Mouse (Mus musculus): ENCODE measurements at regions not wholly inside any gene's neighbourhood (a gene's known extent, or its start where the extent isn't known, plus 50 kb on each side); places are given as distances from the start of the nearest gene placed in this dataset.
A peak's percentile ranks its signal among the peaks of the same experiment; 100 is the strongest.
"Not testable (repeated sequence)": the region's sequence is repeated elsewhere in the genome, so short reads cannot be mapped to it uniquely, and the experiment has no call there.

GRCm38 (mm10) chr11:113132078-113133064 is 350.3 kb downstream of the Sox9 start:
- no peak for DNase-seq (ENCODE audit: extremely low spot score)

- DNase-seq (ENCODE audit: extremely low spot score) = no peak
These were observed 351.4 kb downstream of the Sox9 start for GRCm38 (mm10) chr11:113133407-113133806.

GRCm38 (mm10) chr11:113135261-113135660 is 353.2 kb downstream of the Sox9 start:
- DNase-seq (ENCODE audit: extremely low spot score) = no peak

- DNase-seq (ENCODE audit: extremely low spot score) = no peak
These were observed 356.4 kb downstream of the Sox9 start for GRCm38 (mm10) chr11:113138462-113138861.

- no peak for DNase-seq (ENCODE audit: extremely low spot score)
These were observed 358.6 kb downstream of the Sox9 start for GRCm38 (mm10) chr11:113140595-113140994.

GRCm38 (mm10) chr11:113142816-113143215 is 360.8 kb downstream of the Sox9 start:
- no peak for DNase-seq (ENCODE audit: extremely low spot score)

GRCm38 (mm10) chr11:113143839-113144627 is 362.0 kb downstream of the Sox9 start:
- DNase-seq (ENCODE audit: extremely low spot score) = no peak

- DNase-seq (ENCODE audit: extremely low spot score) = no peak
These were observed 363.7 kb downstream of the Sox9 start for GRCm38 (mm10) chr11:113145721-113146120.

- DNase-seq (ENCODE audit: extremely low spot score) = no peak
These were observed 364.7 kb downstream of the Sox9 start for GRCm38 (mm10) chr11:113146762-113147161.

- DNase-seq (ENCODE audit: extremely low spot score) = no peak
These were observed 365.6 kb downstream of the Sox9 start for GRCm38 (mm10) chr11:113147535-113148197.

GRCm38 (mm10) chr11:113148198-113148537 is 366.1 kb downstream of the Sox9 start:
- DNase-seq (ENCODE audit: extremely low spot score) = no peak

- DNase-seq (ENCODE audit: extremely low spot score) = no peak
These were observed 373.5 kb downstream of the Sox9 start for GRCm38 (mm10) chr11:113155515-113155914.

GRCm38 (mm10) chr11:113163941-113164340 is 381.9 kb downstream of the Sox9 start:
- peak; percentile 78 for DNase-seq (ENCODE audit: extremely low spot score)

- DNase-seq (ENCODE audit: extremely low spot score) = no peak
These were observed 382.5 kb downstream of the Sox9 start for GRCm38 (mm10) chr11:113164510-113164909.

- peak; percentile 95 for DNase-seq (ENCODE audit: extremely low spot score)
These were observed 383.2 kb downstream of the Sox9 start for GRCm38 (mm10) chr11:113165069-113165795.

GRCm38 (mm10) chr11:113166517-113166916 is 384.5 kb downstream of the Sox9 start:
- DNase-seq (ENCODE audit: extremely low spot score) = no peak

GRCm38 (mm10) chr11:113172497-113173140 is 390.6 kb downstream of the Sox9 start:
- DNase-seq (ENCODE audit: extremely low spot score) = peak; percentile 79

GRCm38 (mm10) chr11:113173317-113173716 is 391.3 kb downstream of the Sox9 start:
- not testable (repeated sequence) for DNase-seq (ENCODE audit: extremely low spot score)

GRCm38 (mm10) chr11:113174011-113174507 is 392.0 kb downstream of the Sox9 start:
- no peak for DNase-seq (ENCODE audit: extremely low spot score)

- peak; percentile 60 for DNase-seq (ENCODE audit: extremely low spot score)
These were observed 393.3 kb downstream of the Sox9 start for GRCm38 (mm10) chr11:113175323-113175722.

GRCm38 (mm10) chr11:113176183-113176582 is 394.2 kb downstream of the Sox9 start:
- peak; percentile 64 for DNase-seq (ENCODE audit: extremely low spot score)

Data from embryo, embryonic 9.5 days (tissue).